Mouse (Mus musculus) embryonic facial prominence, embryonic 13.5 days (tissue): ENCODE measurements at regions not wholly inside any gene's neighbourhood (a gene's known extent, or its start where the extent isn't known, plus 50 kb on each side); places are given as distances from the start of the nearest gene placed in this dataset.

Experiments used
- ATAC-seq: fragments of 200-750 bp; cut with Nextera tagmentation; 2 replicates; pipeline ENCODE4 v1.8.0; 2017; ENCODE audit warnings: low read depth; ENCODE audit not compliant: insufficient number of reproducible peaks, insufficient read depth, low FRiP score, low TSS enrichment
- H3K27ac ChIP-seq: fragments of 300-500 bp; sonication (generic); 2 replicates; pipeline ENCODE4 v1.5.1; 2015; ENCODE audit warnings: moderate library complexity, mild to moderate bottlenecking, inconsistent platforms
- H3K27me3 ChIP-seq: fragments of 300-500 bp; sonication (generic); 2 replicates; pipeline ENCODE4 v1.6.1; 2015; ENCODE audit warnings: mild to moderate bottlenecking, inconsistent platforms
- H3K36me3 ChIP-seq: fragments of 300-500 bp; sonication (generic); 2 replicates; pipeline ENCODE4 v1.6.1; 2015; ENCODE audit warnings: mild to moderate bottlenecking, inconsistent platforms
- H3K4me1 ChIP-seq: fragments of 300-500 bp; sonication (generic); 2 replicates; pipeline ENCODE4 v1.6.1; 2015; ENCODE audit warnings: inconsistent platforms
- H3K4me2 ChIP-seq: fragments of 300-500 bp; sonication (generic); 2 replicates; pipeline ENCODE4 v1.6.1; 2015; ENCODE audit warnings: moderate library complexity, mild to moderate bottlenecking, inconsistent platforms
- H3K4me3 ChIP-seq: fragments of 300-500 bp; sonication (generic); 2 replicates; pipeline ENCODE4 v1.5.1; 2015; ENCODE audit warnings: mild to moderate bottlenecking, inconsistent platforms
- H3K9ac ChIP-seq: fragments of 300-500 bp; sonication (generic); 2 replicates; pipeline ENCODE4 v1.6.1; 2015; ENCODE audit warnings: mild to moderate bottlenecking, inconsistent platforms
- H3K9me3 ChIP-seq: fragments of 300-500 bp; sonication (generic); 2 replicates; pipeline ENCODE4 v1.6.1; 2016; ENCODE audit warnings: inconsistent platforms
- WGBS: fragments of 180-500 bp; shearing (Covaris S2); methylation state at CpG from one replicate; pipeline ENCODE4 v1.1.7; 2015; ENCODE audit warnings: mixed read lengths; 5-methylcytosine and 5-hydroxymethylcytosine counted together

DNA sequence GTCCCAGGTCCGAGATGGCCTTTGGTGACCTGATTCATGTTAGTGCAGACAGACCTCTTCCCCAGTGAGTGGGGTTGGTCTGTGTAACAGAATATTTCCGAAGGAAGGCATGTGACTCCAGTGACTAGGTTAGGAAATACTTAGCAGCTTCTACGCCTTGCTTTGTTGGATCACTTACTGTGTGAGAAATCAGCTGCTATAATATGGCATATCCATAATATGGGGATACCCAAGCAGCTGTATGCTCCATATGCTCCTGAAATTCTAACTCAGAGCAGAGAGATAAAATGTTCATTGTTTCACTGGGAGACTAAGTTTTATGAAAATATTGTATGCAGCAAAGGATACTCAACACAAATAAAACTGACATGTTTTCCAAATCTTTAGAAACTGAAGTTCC, 318.1 kb upstream of the Klf3 start:
- Histone ChIP-seq H3K4me2 (no peak overlapping the region), H3K4me3 (no peak overlapping the region), H3K9me3 (no peaks in the 10 kb centered on the region), H3K9ac (no peak overlapping the region), H3K27ac (no peak overlapping the region), H3K36me3 (no peaks in the 10 kb centered on the region), H3K27me3 (no peaks in the 10 kb centered on the region), H3K4me1 (peaks cover 2% of the 10 kb centered on the region)
- WGBS, result 88% methylated on average over 3 of the region's 3 CpGs
- no peak for ATAC-seq

DNA sequence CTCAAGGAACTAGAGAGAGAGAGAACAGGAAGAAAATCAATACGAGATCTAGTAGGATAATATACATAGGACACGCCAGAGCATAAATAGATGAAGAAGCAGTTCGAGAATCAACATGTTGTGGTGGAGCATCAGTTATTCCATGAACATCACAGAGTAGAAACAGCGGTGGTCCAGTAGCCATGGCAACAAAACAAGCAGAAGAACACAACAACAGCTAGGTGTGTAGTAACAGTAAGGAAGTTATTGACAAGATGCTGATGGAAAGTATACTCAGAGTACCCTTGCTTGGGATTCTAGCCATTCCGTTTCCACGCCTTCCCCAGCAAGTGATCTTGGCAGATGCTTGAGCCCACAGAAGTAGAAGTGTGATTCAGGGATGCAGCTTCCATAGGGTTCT, 317.3 kb upstream of the Klf3 start:
- Histone ChIP-seq H3K4me3 (no peak overlapping the region), H3K27ac (no peak overlapping the region), H3K9ac (no peak overlapping the region), H3K9me3 (no peaks in the 10 kb centered on the region), H3K27me3 (no peaks in the 10 kb centered on the region), H3K36me3 (no peaks in the 10 kb centered on the region), H3K4me2 (no peak overlapping the region), H3K4me1 (peaks cover 9% of the 10 kb centered on the region)
- no peak for ATAC-seq
- WGBS, result 92% methylated on average over 6 of the region's 6 CpGs

DNA sequence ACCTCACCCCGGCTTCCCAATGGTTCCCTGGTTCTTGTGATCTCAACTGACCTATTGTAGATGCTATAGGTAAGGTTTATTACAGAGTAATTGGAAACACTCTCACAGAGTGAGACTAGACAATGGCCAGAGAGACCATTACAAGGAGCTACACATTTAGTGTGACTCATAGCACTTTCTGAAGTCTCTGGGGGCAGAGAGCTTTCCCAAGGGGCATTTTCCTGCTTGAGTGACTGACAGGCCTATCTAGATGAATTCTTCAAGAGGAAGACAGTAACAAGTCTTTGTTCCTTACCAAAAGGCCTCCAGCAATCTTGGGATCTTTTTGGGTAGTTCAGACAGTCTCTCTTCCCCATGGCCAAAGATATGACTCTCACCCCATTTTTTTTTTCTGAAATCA, 316.4 kb upstream of the Klf3 start:
- no peaks in the 10 kb centered on the region for H3K27me3 ChIP-seq
- no peaks in the 10 kb centered on the region for H3K36me3 ChIP-seq
- H3K4me3 ChIP-seq, result no peak overlapping the region
- WGBS, result 85% methylated on average over 1 of the region's 1 CpGs
- H3K9ac ChIP-seq, result no peak overlapping the region
- H3K4me1 ChIP-seq, result peaks cover 9% of the 10 kb centered on the region
- no peak for ATAC-seq
- H3K9me3 ChIP-seq, result no peaks in the 10 kb centered on the region
- no peak overlapping the region for H3K27ac ChIP-seq
- H3K4me2 ChIP-seq, result no peak overlapping the region

DNA sequence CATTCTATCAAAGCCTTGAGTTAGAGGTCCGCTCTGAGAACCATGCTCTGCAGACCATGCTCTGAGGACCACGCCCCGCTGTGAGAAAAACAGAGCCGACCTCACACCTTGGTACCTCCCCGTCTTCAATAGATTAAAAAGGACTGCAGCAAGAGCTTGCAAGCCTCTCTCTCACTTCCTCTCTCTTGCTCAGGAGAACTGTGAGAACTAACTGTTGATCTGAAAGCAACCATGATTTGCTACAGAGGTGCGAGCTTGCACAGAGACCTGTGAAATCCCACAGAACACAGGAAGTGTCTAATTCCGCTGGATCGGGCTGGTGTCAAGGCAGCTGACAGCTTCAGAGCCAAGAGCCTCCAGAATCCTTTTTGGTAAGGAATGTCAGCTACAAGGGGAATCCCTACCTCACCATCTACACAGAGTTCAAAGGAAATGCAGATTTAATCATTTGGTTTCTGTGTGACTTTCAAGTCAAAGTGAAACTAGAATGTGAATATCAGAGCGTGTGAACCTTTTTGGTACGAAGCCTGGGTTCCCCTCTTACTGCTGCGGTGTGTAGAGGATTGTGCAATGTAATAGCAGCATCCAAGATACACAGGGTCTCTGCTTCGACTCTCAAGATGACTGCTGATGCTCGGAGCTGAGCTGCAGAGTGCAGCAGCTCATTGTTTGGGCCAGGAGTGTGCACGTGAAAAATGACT, 315.3 kb upstream of the Klf3 start:
- H3K4me2 ChIP-seq, result no peak overlapping the region
- WGBS, result 83% methylated on average over 14 of the region's 14 CpGs
- H3K36me3 ChIP-seq, result no peaks in the 10 kb centered on the region
- no peaks in the 10 kb centered on the region for H3K9me3 ChIP-seq
- ATAC-seq, result no peak
- no peak overlapping the region for H3K27ac ChIP-seq
- no peak overlapping the region for H3K4me3 ChIP-seq
- H3K27me3 ChIP-seq, result no peaks in the 10 kb centered on the region
- H3K4me1 ChIP-seq, result peaks cover 9% of the 10 kb centered on the region
- H3K9ac ChIP-seq, result no peak overlapping the region

DNA sequence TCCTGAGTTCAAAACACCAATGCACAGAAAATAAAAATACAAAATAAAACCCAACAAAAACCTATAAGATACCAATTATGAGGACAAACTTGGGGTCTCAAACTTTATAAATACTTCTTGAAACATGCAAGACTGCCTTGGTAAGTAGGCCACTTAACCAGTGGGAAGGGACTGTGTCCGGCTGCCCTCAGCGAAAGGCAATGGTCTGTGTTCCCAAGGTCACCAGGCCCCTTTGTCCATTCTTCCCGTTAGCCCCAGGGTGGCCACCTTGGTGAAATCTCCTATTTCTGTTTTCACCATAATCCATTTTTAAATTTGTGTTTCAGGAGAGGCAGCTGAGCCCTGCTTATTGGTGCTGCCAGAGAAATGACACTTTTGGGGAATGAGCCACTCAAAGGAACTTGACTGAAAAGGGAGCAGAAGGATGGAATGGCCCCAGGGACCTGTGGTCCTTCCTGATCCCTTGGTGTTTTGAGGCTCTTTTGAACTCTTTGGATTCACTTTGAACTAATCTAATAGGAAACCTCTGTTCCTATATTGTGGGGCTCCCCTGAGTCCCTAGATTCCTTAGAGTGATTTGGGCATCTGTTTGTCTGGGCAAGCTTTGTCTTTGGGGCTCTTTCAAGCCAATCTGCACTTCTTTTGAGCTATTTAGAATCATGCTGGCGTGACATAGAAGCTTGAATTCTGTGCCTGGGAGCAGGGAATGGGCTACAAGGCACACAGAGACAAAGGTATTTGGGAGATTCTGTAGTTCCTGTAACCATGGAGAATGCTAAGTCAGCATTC, 313.3 kb upstream of the Klf3 start:
- H3K4me3 ChIP-seq, result no peak overlapping the region
- H3K27ac ChIP-seq, result no peak overlapping the region
- peaks cover 9% of the 10 kb centered on the region for H3K4me1 ChIP-seq
- 73% methylated on average over 4 of the region's 4 CpGs for WGBS
- no peaks in the 10 kb centered on the region for H3K27me3 ChIP-seq
- no peaks in the 10 kb centered on the region for H3K36me3 ChIP-seq
- no peaks in the 10 kb centered on the region for H3K9me3 ChIP-seq
- no peak overlapping the region for H3K4me2 ChIP-seq
- ATAC-seq, result no peak
- no peak overlapping the region for H3K9ac ChIP-seq

DNA sequence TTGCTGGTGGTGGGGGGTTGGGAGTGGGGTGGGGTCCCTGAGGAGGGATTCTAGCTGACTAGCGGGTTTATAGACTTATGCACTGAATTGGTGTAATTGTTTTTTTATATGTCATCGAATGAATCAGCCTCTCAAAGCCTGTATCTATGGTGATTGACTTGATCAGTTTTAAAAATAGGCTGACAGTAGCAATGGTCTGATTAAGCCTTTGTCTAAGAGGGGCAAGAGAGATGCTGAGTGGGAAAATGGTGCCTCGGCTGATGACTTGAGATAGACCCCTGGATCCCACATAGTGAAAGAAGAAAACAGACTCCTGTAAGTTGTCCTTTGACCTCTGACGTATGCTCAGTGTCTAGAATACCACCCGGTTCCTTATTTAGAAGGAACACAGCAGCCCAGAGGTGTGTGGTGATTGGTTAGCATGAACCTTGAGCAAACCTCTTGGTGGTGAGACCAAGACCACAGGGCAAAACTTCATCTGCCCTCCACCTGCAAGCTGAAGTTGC, 312.7 kb upstream of the Klf3 start:
- no peak overlapping the region for H3K9ac ChIP-seq
- peaks cover 9% of the 10 kb centered on the region for H3K4me1 ChIP-seq
- no peak overlapping the region for H3K27ac ChIP-seq
- no peaks in the 10 kb centered on the region for H3K9me3 ChIP-seq
- no peak overlapping the region for H3K4me2 ChIP-seq
- no peaks in the 10 kb centered on the region for H3K27me3 ChIP-seq
- 66% methylated on average over 5 of the region's 5 CpGs for WGBS
- no peak for ATAC-seq
- H3K4me3 ChIP-seq, result no peak overlapping the region
- no peaks in the 10 kb centered on the region for H3K36me3 ChIP-seq

DNA sequence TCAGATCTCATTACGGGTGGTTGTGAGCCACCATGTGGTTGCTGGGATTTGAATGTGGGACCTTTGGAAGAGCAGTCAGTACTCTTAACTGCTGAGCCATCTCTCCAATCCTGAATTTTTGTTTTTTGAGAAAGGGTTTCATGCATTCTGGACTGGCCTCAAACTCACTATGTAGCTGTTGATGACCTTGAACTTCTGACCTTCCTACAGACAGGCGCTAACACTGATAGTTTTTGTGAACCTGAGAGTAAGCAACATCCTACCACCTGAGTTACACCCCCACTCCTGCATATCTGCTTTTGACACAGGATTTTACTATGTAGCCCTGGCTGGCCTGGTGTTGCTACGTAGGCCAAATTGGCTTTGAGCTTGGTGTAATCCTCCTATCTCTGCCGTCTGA, 308.8 kb upstream of the Klf3 start:
- Histone ChIP-seq H3K36me3 (no peaks in the 10 kb centered on the region), H3K4me3 (no peak overlapping the region), H3K9ac (no peak overlapping the region), H3K4me2 (no peak overlapping the region), H3K4me1 (peaks cover 9% of the 10 kb centered on the region), H3K27ac (no peak overlapping the region), H3K9me3 (no peaks in the 10 kb centered on the region), H3K27me3 (no peaks in the 10 kb centered on the region)
- WGBS, result 91% methylated on average over 4 of the region's 4 CpGs
- ATAC-seq, result no peak

DNA sequence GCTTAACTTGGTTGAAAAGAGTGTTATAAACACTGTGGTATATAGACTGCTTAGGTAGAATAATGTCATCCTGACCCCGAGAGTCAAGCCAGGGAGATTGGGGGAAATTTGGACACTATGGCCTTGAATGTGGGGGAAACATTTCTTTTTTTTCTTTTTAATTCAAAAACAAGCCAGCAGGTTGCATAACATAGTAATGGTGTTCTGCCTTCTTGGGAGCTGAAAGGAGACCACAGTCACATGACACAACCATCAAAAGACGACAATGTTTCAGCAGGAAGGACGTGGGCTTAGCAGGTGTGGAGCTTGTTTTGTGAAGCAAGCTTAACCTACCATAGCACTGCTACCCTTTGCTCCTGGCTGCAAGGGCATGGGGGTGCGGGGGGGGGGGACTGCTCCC, 306.3 kb upstream of the Klf3 start:
- no peak for ATAC-seq

DNA sequence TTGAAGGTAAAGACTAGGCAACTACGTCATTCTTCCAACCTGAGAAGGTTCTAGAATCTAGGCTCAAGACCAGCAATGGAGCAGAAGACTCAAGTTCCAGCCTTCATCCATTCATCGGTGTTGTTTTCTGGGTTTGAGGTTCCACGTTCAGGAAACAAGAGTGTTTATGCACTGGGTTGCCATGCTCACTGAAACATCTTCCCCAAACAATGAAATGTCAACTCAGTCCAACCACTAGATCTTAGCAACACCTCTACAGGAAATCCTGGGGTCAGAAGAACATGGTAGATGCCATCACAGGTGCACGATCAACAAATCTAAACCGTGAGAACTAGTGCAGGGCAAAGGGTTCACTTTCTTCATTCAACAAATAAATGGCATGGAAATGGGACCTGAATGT, 304.8 kb upstream of the Klf3 start:
- Histone ChIP-seq H3K36me3 (no peaks in the 10 kb centered on the region), H3K4me1 (peaks cover 14% of the 10 kb centered on the region), H3K27me3 (no peaks in the 10 kb centered on the region), H3K9ac (no peak overlapping the region), H3K4me2 (no peak overlapping the region), H3K9me3 (no peaks in the 10 kb centered on the region), H3K27ac (no peak overlapping the region), H3K4me3 (no peak overlapping the region)
- WGBS, result 92% methylated on average over 5 of the region's 5 CpGs
- no peak for ATAC-seq

More for the DNA sequence above, 306.3 kb upstream of the Klf3 start:
- H3K4me1 ChIP-seq, result peaks cover 12% of the 10 kb centered on the region
- H3K4me2 ChIP-seq, result no peak overlapping the region
- H3K9ac ChIP-seq, result no peak overlapping the region
- H3K36me3 ChIP-seq, result no peaks in the 10 kb centered on the region
- H3K9me3 ChIP-seq, result no peaks in the 10 kb centered on the region
- no peaks in the 10 kb centered on the region for H3K27me3 ChIP-seq
- H3K4me3 ChIP-seq, result no peak overlapping the region
- H3K27ac ChIP-seq, result no peak overlapping the region
- 86% methylated on average over 4 of the region's 4 CpGs for WGBS

DNA sequence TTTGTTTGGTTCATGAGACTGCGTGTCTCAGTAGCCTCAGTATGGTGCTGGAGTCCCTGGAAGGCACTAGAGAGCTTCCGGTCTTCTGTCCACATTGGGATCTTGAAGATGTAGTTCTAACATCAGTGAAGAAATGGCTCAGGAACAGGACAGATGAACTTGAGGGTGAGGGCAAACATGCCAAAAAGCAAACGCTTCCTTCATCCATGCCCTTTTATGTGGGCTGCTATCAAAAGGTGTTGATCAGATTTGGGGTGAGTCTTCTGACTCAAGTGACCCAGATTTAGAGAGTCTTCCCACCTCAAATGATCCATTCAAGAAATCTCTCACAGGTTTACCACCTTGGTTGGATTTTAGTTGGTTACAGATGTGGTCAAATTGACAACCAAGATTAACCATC, 304.1 kb upstream of the Klf3 start:
- Histone ChIP-seq H3K27ac (no peak overlapping the region), H3K4me1 (peaks cover 18% of the 10 kb centered on the region), H3K27me3 (no peaks in the 10 kb centered on the region), H3K9me3 (no peaks in the 10 kb centered on the region), H3K4me3 (no peak overlapping the region), H3K4me2 (no peak overlapping the region), H3K36me3 (no peaks in the 10 kb centered on the region), H3K9ac (no peak overlapping the region)
- no peak for ATAC-seq
- 95% methylated on average over 3 of the region's 3 CpGs for WGBS

DNA sequence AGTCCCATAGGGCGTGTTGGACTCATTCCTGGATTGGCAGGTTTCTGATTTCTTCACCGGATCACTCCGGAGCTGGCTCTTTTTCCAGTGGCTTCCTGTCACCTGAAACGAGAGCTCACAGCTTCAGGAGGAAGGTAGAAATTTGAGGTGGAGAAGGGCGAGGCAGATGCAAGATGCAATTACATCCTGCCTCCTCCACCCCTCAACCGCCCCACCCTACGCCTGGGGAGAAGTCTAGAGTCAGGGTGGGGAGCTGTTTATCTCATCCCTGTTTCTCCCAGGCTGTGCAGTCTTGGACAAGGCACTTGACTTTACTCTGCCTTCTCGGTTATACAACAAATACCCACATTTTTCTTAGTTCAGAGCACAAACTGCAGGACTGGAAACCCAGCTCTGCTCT, 302.8 kb upstream of the Klf3 start:
- Histone ChIP-seq H3K4me1 (peaks cover 29% of the 10 kb centered on the region), H3K9me3 (no peaks in the 10 kb centered on the region), H3K4me3 (no peak overlapping the region), H3K9ac (no peak overlapping the region), H3K36me3 (no peaks in the 10 kb centered on the region), H3K4me2 (no peak overlapping the region), H3K27me3 (no peaks in the 10 kb centered on the region), H3K27ac (no peak overlapping the region)
- ATAC-seq, result no peak
- 58% methylated on average over 8 of the region's 8 CpGs for WGBS

DNA sequence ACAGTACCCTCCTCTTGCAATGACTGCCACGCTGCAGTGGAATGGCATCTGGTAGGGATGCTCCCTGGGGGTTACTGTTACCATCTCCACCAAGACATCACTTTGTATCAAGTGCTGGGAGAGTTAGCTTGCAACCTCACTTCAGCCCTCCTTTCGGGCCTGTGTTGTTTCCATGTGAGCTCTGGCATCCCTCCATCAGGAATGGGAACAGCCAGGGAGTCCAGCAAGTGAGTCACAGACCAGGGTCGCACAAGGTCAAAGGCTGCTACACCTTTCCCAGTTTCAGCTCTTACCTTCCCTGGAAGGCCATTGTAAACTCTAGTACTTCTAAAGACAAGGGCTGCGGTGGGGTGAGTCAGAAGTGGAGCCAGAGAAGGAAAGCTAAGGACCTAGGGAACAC, 302.3 kb upstream of the Klf3 start:
- Histone ChIP-seq H3K36me3 (no peaks in the 10 kb centered on the region), H3K9ac (no peak overlapping the region), H3K4me3 (no peak overlapping the region), H3K4me1 (peaks cover 33% of the 10 kb centered on the region), H3K9me3 (no peaks in the 10 kb centered on the region), H3K27me3 (no peaks in the 10 kb centered on the region), H3K27ac (no peak overlapping the region), H3K4me2 (no peak overlapping the region)
- ATAC-seq, result no peak
- WGBS, result 67% methylated on average over 4 of the region's 4 CpGs
